Mouse (Mus musculus) MEL (cell line): ENCODE data around the gene Evpl.

Experiments used
- CHD2 ChIP-seq: IDR thresholded peaks from 2 replicates; pipeline ENCODE4 v1.6.1; 2011; ENCODE audit warnings: low read length, improper control_type of control experiment
- CTCF ChIP-seq, 3 experiments: IDR thresholded peaks in 2 of 3; conservative IDR thresholded peaks in 1 of 3; 2 replicates each; pipeline ENCODE4 v1.5.1; 2011 to 2012; ENCODE audit warnings: low read length in 3 of 3, low read depth in 2 of 3, mild to moderate bottlenecking in 2 of 3, improper control_type of control experiment in 1 of 3, inconsistent platforms in 1 of 3, mixed read lengths in 1 of 3, moderate library complexity in 1 of 3; ENCODE audit not compliant: control insufficient read depth in 1 of 3, insufficient read depth in 1 of 3, poor library complexity in 1 of 3, severe bottlenecking in 1 of 3
- ELF1 ChIP-seq: IDR thresholded peaks from 2 replicates; pipeline ENCODE4 v1.6.1; 2014; ENCODE audit warnings: low read depth, mild to moderate bottlenecking, inconsistent platforms, low read length, improper control_type of control experiment, moderate library complexity
- EP300 ChIP-seq, 2 experiments: IDR thresholded peaks; 2 replicates each; pipeline ENCODE4 v1.6.1; 2011; ENCODE audit warnings: improper control_type of control experiment in 2 of 2, low read length in 2 of 2, low read depth in 1 of 2, mild to moderate bottlenecking in 1 of 2
- JUND ChIP-seq: IDR thresholded peaks from 2 replicates; pipeline ENCODE4 v1.6.1; 2011; ENCODE audit warnings: low read depth, mild to moderate bottlenecking, improper control_type of control experiment, low read length
- MAFK ChIP-seq: IDR thresholded peaks from 2 replicates; pipeline ENCODE4 v1.6.1; 2011; ENCODE audit warnings: low read depth, mild to moderate bottlenecking, low read length, improper control_type of control experiment, borderline replicate concordance
- POLR2A ChIP-seq, 2 experiments: IDR thresholded peaks; 2 replicates each; pipeline ENCODE4 v1.6.1; 2011 to 2012; ENCODE audit warnings: low read length in 2 of 2, mild to moderate bottlenecking in 2 of 2, control low read depth in 1 of 2, improper control_type of control experiment in 1 of 2, low read depth in 1 of 2, moderate library complexity in 1 of 2; ENCODE audit not compliant: control insufficient read depth in 1 of 2, insufficient read depth in 1 of 2, poor library complexity in 1 of 2
- TAL1 ChIP-seq: IDR thresholded peaks from 2 replicates; pipeline ENCODE4 v1.6.1; 2012; ENCODE audit warnings: mild to moderate bottlenecking, inconsistent platforms, low read length, moderate library complexity, mixed read lengths
- TCF12 ChIP-seq: IDR thresholded peaks from 2 replicates; pipeline ENCODE4 v1.6.1; 2014; ENCODE audit warnings: low read depth, mild to moderate bottlenecking, inconsistent platforms, low read length, improper control_type of control experiment, moderate library complexity
- UBTF ChIP-seq: IDR thresholded peaks from 2 replicates; pipeline ENCODE4 v1.6.1; 2012; ENCODE audit warnings: low read depth, mild to moderate bottlenecking, inconsistent platforms, low read length, improper control_type of control experiment, moderate library complexity, borderline replicate concordance; ENCODE audit not compliant: insufficient read depth
- USF1 ChIP-seq: IDR thresholded peaks from 2 replicates; pipeline ENCODE4 v1.6.1; 2014; ENCODE audit warnings: low read depth, mild to moderate bottlenecking, inconsistent platforms, low read length, improper control_type of control experiment, moderate library complexity

DNA sequence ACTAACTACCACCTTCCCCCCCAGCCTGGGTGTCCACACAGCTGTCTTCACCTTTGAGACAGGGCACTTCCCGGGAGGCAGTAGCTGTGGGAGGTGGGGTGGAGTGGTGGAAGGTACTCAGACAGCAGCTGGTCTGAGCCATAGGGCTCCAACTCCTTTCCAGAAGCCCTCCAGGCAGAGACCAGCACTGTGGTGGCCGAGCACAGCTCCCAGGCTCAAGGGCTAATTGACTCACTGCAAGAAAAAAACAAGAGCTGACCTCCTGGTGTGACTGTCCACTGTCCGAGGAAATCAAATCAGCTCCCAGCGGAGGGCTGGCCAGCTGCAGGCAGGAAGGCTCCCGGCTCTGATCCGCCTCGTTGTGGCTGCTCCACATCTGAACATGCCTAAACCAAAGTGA is 1.9 kb upstream of the Evpl start:
- no peak for TF ChIP-seq CTCF (IDR thresholded peaks at IDR 0.05 in 2 of 3, conservative IDR thresholded peaks at IDR 0.05 in 1 of 3; ENCODE audit: control insufficient read depth in 1 of 3, insufficient read depth in 1 of 3, low read depth in 2 of 3, low read length in 3 of 3, poor library complexity in 1 of 3, severe bottlenecking in 1 of 3)
- no peak for TF ChIP-seq TCF12
- TF ChIP-seq MAFK, result no peak
- TF ChIP-seq POLR2A (IDR thresholded peaks at IDR 0.05; ENCODE audit: control insufficient read depth in 1 of 2, insufficient read depth in 1 of 2, low read depth in 1 of 2, low read length in 2 of 2, poor library complexity in 1 of 2), result no peak
- TF ChIP-seq USF1, result no peak
- no peak for TF ChIP-seq CHD2
- TF ChIP-seq ELF1, result no peak
- TF ChIP-seq UBTF, result no peak
- no peak for TF ChIP-seq JUND
- TF ChIP-seq EP300 (IDR thresholded peaks at IDR 0.05; ENCODE audit: low read depth in 1 of 2, low read length in 2 of 2), result no peak
- TF ChIP-seq TAL1, result no peak
